Mouse (Mus musculus) small intestine, adult 2 months (tissue): ENCODE data around the gene Hcar1. TPM values are rescaled to one million over a fixed set of nuclear protein-coding genes. Genes with fewer than 3 reads are reported as not detected.

Source experiments
- H3K27ac ChIP-seq: fragments of 200-500 bp; 2 replicates; pipeline ENCODE4 v1.5.1; 2012; ENCODE audit warnings: low read depth, low read length, control low read depth, inconsistent platforms; ENCODE audit not compliant: insufficient read depth
- H3K27me3 ChIP-seq: fragments of 200-500 bp; 2 replicates; pipeline ENCODE4 v1.6.1; 2012; ENCODE audit warnings: mild to moderate bottlenecking, moderate library complexity, low read length, inconsistent platforms; ENCODE audit not compliant: control insufficient read depth, insufficient read depth
- H3K36me3 ChIP-seq: fragments of 200-500 bp; 2 replicates; pipeline ENCODE4 v1.6.1; 2012; ENCODE audit warnings: mild to moderate bottlenecking, low read length, control low read depth, inconsistent platforms; ENCODE audit not compliant: control insufficient read depth, insufficient read depth
- H3K4me1 ChIP-seq: fragments of 200-500 bp; 2 replicates; pipeline ENCODE4 v1.6.1; 2012; ENCODE audit warnings: low read length, inconsistent platforms, mixed read lengths; ENCODE audit not compliant: control insufficient read depth, insufficient read depth, insufficient read length
- H3K4me3 ChIP-seq: fragments of 200-500 bp; 2 replicates; pipeline ENCODE4 v1.5.1; 2012; ENCODE audit warnings: low read depth, mild to moderate bottlenecking, control low read depth, inconsistent platforms, low read length, moderate library complexity
- CTCF ChIP-seq: fragments of 200-500 bp; IDR thresholded peaks from 2 replicates; pipeline ENCODE4 v1.5.1; 2012; ENCODE audit warnings: low read depth, mild to moderate bottlenecking, control low read depth, inconsistent platforms, low read length, moderate library complexity, mixed read lengths; ENCODE audit not compliant: insufficient replicate concordance, insufficient read length; ENCODE audit errors: extremely low read depth
- POLR2A ChIP-seq: fragments of 200-500 bp; IDR thresholded peaks from 2 replicates; pipeline ENCODE4 v1.6.1; 2012; ENCODE audit warnings: low read depth, mild to moderate bottlenecking, control low read depth, inconsistent platforms, low read length, moderate library complexity
- WGBS: fragments of 180-500 bp; shearing (Covaris S2); methylation state at CpG from one replicate; pipeline ENCODE4 v1.1.7; 2018; 5-methylcytosine and 5-hydroxymethylcytosine counted together
- polyA plus RNA-seq: library from polyadenylated mRNA; depleted of rRNA; stranded (reverse); fragments of >200 nt; gene quantifications from 2 replicates; pipeline ENCODE4 v1.2.3, GENCODE M21; 2012; rRNA removed

Hcar1 gene
- polyA plus RNA-seq, 1 experiment = 3.9 TPM

- H3K4me1 ChIP-seq = no peaks in the 10 kb centered on the region
- H3K36me3 ChIP-seq = no peaks in the 10 kb centered on the region
- 45% methylated on average over 6 of the region's 6 CpGs for WGBS
- no peaks in the 10 kb centered on the region for H3K27me3 ChIP-seq
- no peak overlapping the region for H3K4me3 ChIP-seq
- H3K27ac ChIP-seq = no peak overlapping the region
- TF ChIP-seq CTCF (peak; percentile 23; the same call in 1 of the 2 replicates), POLR2A (no peak)
Measured at GRCm38 (mm10) chr5:123827659-123828091, 52.1 kb downstream of the Hcar1 start.

Other genes with a start within 250 kb of the Hcar1 start
- 4.4 and 4.5 TPM in 2 replicates for gene Clip1, start 195.4 kb downstream of the Hcar1 start, polyA plus RNA-seq
- gene Zcchc8, start 158.9 kb downstream of the Hcar1 start, polyA plus RNA-seq = 10.2 and 19.2 TPM in 2 replicates
- 1.9 and 6.0 TPM in 2 replicates for gene Rsrc2, start 130.6 kb downstream of the Hcar1 start, polyA plus RNA-seq
- 0.55 and 1.8 TPM in 2 replicates for gene Kntc1, start 130.3 kb downstream of the Hcar1 start, polyA plus RNA-seq
- gene Hcar2, start 14.5 kb downstream of the Hcar1 start, polyA plus RNA-seq = 0.30 and 0.65 TPM in 2 replicates
- gene Denr, start 27.2 kb upstream of the Hcar1 start, polyA plus RNA-seq = 1.4 and 2.4 TPM in 2 replicates
- gene Gm43518, start 47.4 kb upstream of the Hcar1 start, polyA plus RNA-seq = 0.44 TPM in 1 of 2 replicates, not detected in the other
- 0.53 and 1.9 TPM in 2 replicates for gene Ccdc62, start 50.7 kb upstream of the Hcar1 start, polyA plus RNA-seq
- 30.3 and 40.9 TPM in 2 replicates for gene Hip1r, start 93.6 kb upstream of the Hcar1 start, polyA plus RNA-seq
- gene Vps37b, start 152.2 kb upstream of the Hcar1 start, polyA plus RNA-seq = 35.9 and 55.6 TPM in 2 replicates
- 11.9 and 21.2 TPM in 2 replicates for gene Abcb9, start 215.8 kb upstream of the Hcar1 start, polyA plus RNA-seq
- gene Ogfod2, start 232.3 kb upstream of the Hcar1 start, polyA plus RNA-seq = 44.0 and 48.7 TPM in 2 replicates
- gene Arl6ip4, start 236.1 kb upstream of the Hcar1 start, polyA plus RNA-seq = 12.7 and 19.6 TPM in 2 replicates